Mouse (Mus musculus) liver, postnatal 0 days (tissue): ENCODE results near the gene Dis3l2. TPM values are rescaled to one million over a fixed set of nuclear protein-coding genes. Genes with fewer than 3 reads are reported as not detected.

Experiments
- ATAC-seq: fragments of 200-750 bp; cut with Nextera tagmentation; 2 replicates; pipeline ENCODE4 v1.8.0; 2017; ENCODE audit warnings: mild to moderate bottlenecking, moderate library complexity
- DNase-seq: peaks from one replicate; pipeline ENCODE4 v3.0.0-alpha.2; 2016
- H3K27ac ChIP-seq: fragments of 300-500 bp; sonication (generic); 2 replicates; pipeline ENCODE4 v1.5.1; 2014; ENCODE audit warnings: antibody characterized with exemption, moderate library complexity, mild to moderate bottlenecking, low read depth
- H3K27me3 ChIP-seq: fragments of 300-500 bp; sonication (generic); 2 replicates; pipeline ENCODE4 v1.6.1; 2014; ENCODE audit warnings: low read length, control low read depth, mixed read lengths; ENCODE audit not compliant: insufficient read depth
- H3K36me3 ChIP-seq: fragments of 300-500 bp; sonication (generic); replicated peaks from 2 replicates; pipeline ENCODE4 v1.6.1; 2014; ENCODE audit warnings: mild to moderate bottlenecking, control low read depth, low read length, moderate library complexity, mixed read lengths; ENCODE audit not compliant: insufficient read depth
- H3K4me1 ChIP-seq: fragments of 300-500 bp; sonication (generic); 2 replicates; pipeline ENCODE4 v1.6.1; 2014; ENCODE audit warnings: antibody characterized with exemption, mild to moderate bottlenecking, control low read depth; ENCODE audit not compliant: insufficient read depth
- H3K4me2 ChIP-seq: fragments of 300-500 bp; sonication (generic); 2 replicates; pipeline ENCODE4 v1.6.1; 2014; ENCODE audit warnings: low read depth, mild to moderate bottlenecking, low read length, moderate library complexity, mixed read lengths
- H3K4me3 ChIP-seq: fragments of 300-500 bp; sonication (generic); 2 replicates; pipeline ENCODE4 v1.5.1; 2014; ENCODE audit warnings: low read depth, low read length
- H3K9ac ChIP-seq: fragments of 300-500 bp; sonication (generic); replicated peaks from 2 replicates; pipeline ENCODE4 v1.6.1; 2014; ENCODE audit warnings: mild to moderate bottlenecking, moderate library complexity
- H3K9me3 ChIP-seq: fragments of 300-500 bp; sonication (generic); 2 replicates; pipeline ENCODE4 v1.6.1; 2016; ENCODE audit warnings: mild to moderate bottlenecking, control low read depth, low read length, mixed read lengths
- CTCF ChIP-seq: sonication (generic); IDR thresholded peaks from 2 replicates; pipeline ENCODE4 v1.5.1; 2016; ENCODE audit warnings: antibody characterized with exemption, low read depth
- EP300 ChIP-seq: IDR thresholded peaks from 2 replicates; pipeline ENCODE4 v1.6.1; 2016; ENCODE audit warnings: antibody characterized with exemption, low read depth, mild to moderate bottlenecking
- WGBS: fragments of 180-500 bp; shearing (Covaris S2); extraction: QIAGEN DNeasy Blood & Tissue Kit; methylation state at CpG from one replicate; pipeline ENCODE4 v1.1.7; 2014; ENCODE audit not compliant: insufficient replicate concordance; 5-methylcytosine and 5-hydroxymethylcytosine counted together
- polyA plus RNA-seq: library from polyadenylated mRNA; unstranded; fragments of >200 nt; fragmentation: Nextera tagmentation; extraction: Ambion mirVana; gene quantifications from 2 replicates; pipeline ENCODE4 v1.2.1, GENCODE M21; 2015

Gene Dis3l2
- polyA plus RNA-seq, 1 experiment from 2014 or later = 7.9 TPM

DNA sequence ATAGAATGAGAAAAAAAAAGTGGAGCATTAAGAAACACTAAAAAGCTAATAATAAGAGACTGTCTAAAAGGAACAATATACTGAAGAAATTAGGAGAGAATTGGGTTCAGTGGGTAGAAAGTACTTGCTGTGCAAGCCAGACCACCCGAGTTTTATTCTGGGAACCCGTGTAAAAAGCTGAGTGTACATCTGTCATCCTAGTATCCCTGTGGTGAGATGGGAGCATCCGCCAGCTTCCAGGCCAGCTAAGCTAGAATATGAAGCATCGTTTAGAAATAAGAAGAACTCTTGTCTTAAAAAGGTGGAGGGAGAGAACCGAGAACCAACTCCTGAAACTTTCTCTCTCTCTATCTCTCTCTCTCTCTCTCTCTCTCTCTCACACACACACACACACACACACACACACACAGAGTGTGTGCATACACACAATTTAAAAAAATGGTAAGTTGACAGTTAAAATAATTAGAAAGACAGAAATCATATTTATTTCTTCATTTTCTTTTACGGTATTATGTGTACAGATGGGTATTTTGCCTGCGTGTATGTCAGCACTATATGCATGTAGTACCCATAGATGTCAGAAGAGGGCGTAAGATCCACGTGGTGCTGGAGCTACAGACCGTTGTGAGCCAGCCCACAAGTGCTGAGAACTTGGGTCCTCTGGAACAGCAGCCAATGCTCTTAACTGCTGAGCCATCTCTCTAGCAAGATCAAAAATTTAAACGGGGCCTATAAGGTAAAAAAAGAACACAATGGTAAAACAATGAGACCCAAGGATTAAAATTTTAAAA lies 4.1 kb upstream of the Dis3l2 start:
- no peak overlapping the region for H3K9ac ChIP-seq
- H3K27ac ChIP-seq = no peak overlapping the region
- no peaks in the 10 kb centered on the region for H3K36me3 ChIP-seq
- 70% methylated on average over 11 of the region's 11 CpGs for WGBS
- no peak for ATAC-seq
- no peaks in the 10 kb centered on the region for H3K27me3 ChIP-seq
- TF ChIP-seq EP300 = no peak
- TF ChIP-seq CTCF = peak; percentile 51
- peaks cover 7% of the 10 kb centered on the region for H3K4me1 ChIP-seq
- DNase-seq = no peak
- H3K4me3 ChIP-seq = no peak overlapping the region
- no peaks in the 10 kb centered on the region for H3K9me3 ChIP-seq
- no peak overlapping the region for H3K4me2 ChIP-seq

DNA sequence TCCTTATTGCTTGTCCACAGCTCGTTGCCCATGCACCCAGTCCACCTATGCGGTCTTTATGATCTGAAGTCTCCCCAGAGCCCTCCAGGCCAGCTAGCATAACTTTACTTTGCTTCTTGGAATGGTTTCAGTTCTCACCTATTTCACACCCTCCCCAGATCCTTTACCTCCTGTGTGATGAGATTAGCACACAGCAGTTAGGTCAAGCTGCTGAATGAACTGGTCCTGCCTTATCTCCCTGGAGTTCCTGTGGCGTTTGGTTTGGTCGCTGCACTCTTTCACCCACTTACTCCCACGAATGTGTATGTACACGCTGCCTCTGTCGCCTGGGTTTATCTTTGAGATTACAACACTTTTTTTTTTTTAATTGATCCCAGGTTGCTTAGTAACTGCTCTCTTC lies 3.2 kb upstream of the Dis3l2 start:
- no peaks in the 10 kb centered on the region for H3K9me3 ChIP-seq
- H3K9ac ChIP-seq = no peak overlapping the region
- WGBS = 41% methylated on average over 7 of the region's 7 CpGs
- H3K27me3 ChIP-seq = no peaks in the 10 kb centered on the region
- no peaks in the 10 kb centered on the region for H3K36me3 ChIP-seq
- H3K4me2 ChIP-seq = no peak overlapping the region
- H3K4me3 ChIP-seq = no peak overlapping the region
- peaks cover 9% of the 10 kb centered on the region for H3K4me1 ChIP-seq
- peak; percentile 42 for ATAC-seq
- peak; percentile 20; the same call in 1 of the 2 replicates for TF ChIP-seq EP300
- TF ChIP-seq CTCF = no peak
- peak overlapping the region; percentile 26; the same call in 1 of the 2 replicates for H3K27ac ChIP-seq
- no peak for DNase-seq

- DNase-seq = no peak
- Histone ChIP-seq H3K4me3 (peak overlapping the region; percentile 80), H3K27me3 (no peaks in the 10 kb centered on the region), H3K4me1 (peaks cover 11% of the 10 kb centered on the region), H3K4me2 (peak overlapping the region; percentile 85), H3K36me3 (no peaks in the 10 kb centered on the region), H3K27ac (peak overlapping the region; percentile 92), H3K9ac (peak overlapping the region; percentile 83), H3K9me3 (no peaks in the 10 kb centered on the region)
- peak; percentile 65; the same call in 1 of the 2 replicates for ATAC-seq
- WGBS = 0% methylated on average over 27 of the region's 27 CpGs
- TF ChIP-seq EP300 = no peak
- TF ChIP-seq CTCF = no peak
These were observed 338 bp downstream of the Dis3l2 start for GRCm38 (mm10) chr1:86703965-86704326.

DNA sequence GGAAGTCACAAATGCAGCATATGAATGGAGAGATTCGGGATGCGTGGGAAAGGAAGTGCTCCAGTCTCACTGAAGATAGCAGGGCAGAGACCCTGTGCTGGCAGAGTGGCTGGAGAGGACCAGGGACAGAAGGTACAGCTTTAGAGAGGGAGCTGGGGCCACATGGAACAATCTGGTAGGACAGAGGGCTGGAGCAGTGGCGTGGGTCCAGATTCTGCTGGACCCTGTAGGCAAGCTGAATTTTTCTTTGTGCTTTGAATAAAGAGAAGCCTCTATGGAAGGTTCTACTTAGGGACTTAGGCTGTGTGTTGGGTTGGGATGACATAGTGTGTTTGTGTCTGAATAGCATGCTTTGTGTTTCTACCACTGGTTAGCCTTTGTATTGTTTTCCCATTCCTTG lies 1.9 kb downstream of the Dis3l2 start:
- no peaks in the 10 kb centered on the region for H3K36me3 ChIP-seq
- 73% methylated on average over 3 of the region's 3 CpGs for WGBS
- H3K9me3 ChIP-seq = no peaks in the 10 kb centered on the region
- H3K4me3 ChIP-seq = no peak overlapping the region
- H3K4me2 ChIP-seq = no peak overlapping the region
- H3K4me1 ChIP-seq = peaks cover 11% of the 10 kb centered on the region
- TF ChIP-seq CTCF = no peak
- TF ChIP-seq EP300 = no peak
- ATAC-seq (no peak), DNase-seq (no peak)
- no peak overlapping the region for H3K27ac ChIP-seq
- H3K27me3 ChIP-seq = no peaks in the 10 kb centered on the region
- 0 out of 2 replicates have a peak overlapping the region, but pooled peaks have one; percentile 3 for H3K9ac ChIP-seq

GRCm38 (mm10) chr1:86709546-86709945 lies 5.9 kb downstream of the Dis3l2 start:
- Histone ChIP-seq H3K27me3 (no peaks in the 10 kb centered on the region), H3K27ac (no peak overlapping the region), H3K9ac (no peak overlapping the region), H3K4me1 (peaks cover 11% of the 10 kb centered on the region), H3K9me3 (no peaks in the 10 kb centered on the region), H3K4me2 (no peak overlapping the region), H3K4me3 (no peak overlapping the region), H3K36me3 (no peaks in the 10 kb centered on the region)
- no peak for ATAC-seq
- no peak for DNase-seq
- 72% methylated on average over 4 of the region's 4 CpGs for WGBS
- no peak for TF ChIP-seq CTCF
- no peak for TF ChIP-seq EP300

DNA sequence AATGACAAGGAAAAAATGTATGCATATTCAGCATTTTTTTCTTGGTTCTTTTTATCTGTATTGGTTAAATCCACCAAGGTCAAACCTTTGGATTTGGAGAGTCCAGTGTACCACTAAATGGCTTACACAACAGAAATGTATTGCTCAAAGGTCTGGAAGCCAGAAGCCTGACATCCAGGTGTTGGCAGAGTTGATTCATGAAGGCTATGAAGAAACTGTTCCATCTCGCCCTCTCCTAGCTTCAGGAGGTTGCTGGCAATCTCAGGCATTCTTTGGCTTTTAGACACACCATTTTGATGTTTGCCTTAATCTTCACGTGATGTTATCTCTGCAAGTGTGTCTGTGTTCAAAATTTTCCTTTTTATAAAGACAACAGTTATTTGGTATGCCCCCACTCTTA lies 8.4 kb downstream of the Dis3l2 start:
- H3K9me3 ChIP-seq = no peaks in the 10 kb centered on the region
- H3K27me3 ChIP-seq = no peaks in the 10 kb centered on the region
- H3K9ac ChIP-seq = no peak overlapping the region
- ATAC-seq (peak; percentile 70; the same call in 1 of the 2 replicates), DNase-seq (no peak)
- H3K36me3 ChIP-seq = no peaks in the 10 kb centered on the region
- 68% methylated on average over 2 of the region's 2 CpGs for WGBS
- H3K4me1 ChIP-seq = peaks cover 10% of the 10 kb centered on the region
- no peak overlapping the region for H3K4me3 ChIP-seq
- no peak overlapping the region for H3K4me2 ChIP-seq
- no peak for TF ChIP-seq CTCF
- TF ChIP-seq EP300 = no peak
- H3K27ac ChIP-seq = peak overlapping the region; percentile 48
